Mouse (Mus musculus): ENCODE data around the gene Pnpla2. TPM values are rescaled to one million over a fixed set of nuclear protein-coding genes. Genes with fewer than 3 reads are reported as not detected.

Pnpla2 gene
- polyA plus RNA-seq, 1 experiment = 21.3 TPM

- 88% methylated on average over 2 of the region's 2 CpGs for WGBS
- H3K4me1 ChIP-seq (ENCODE audit: control insufficient read depth, insufficient read depth, low read length) = peaks cover 3% of the 10 kb centered on the region
Observed at GRCm38 (mm10) chr7:141485186-141485585, 30.2 kb downstream of the Pnpla2 start.

DNA sequence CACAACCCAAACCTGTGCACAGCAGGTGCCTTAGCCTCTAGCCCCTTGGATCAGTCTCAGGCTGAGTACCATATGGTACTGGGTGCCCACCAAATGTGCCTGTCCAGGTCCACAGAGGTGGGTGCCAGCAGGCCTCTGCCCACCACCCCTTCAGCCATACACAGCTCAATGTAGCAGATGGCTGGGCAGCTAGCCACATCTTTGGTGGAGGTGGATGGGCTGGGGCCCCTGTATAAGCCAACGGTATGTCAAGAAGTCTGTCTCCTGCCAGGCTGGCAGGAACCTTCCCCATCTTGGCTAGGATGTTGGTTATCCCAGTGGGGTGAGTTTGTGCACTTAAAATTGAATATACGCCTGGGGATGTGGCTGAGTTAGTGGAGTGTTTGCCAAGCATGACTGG lies 30.6 kb downstream of the Pnpla2 start:
- WGBS = 89% methylated on average over 2 of the region's 2 CpGs
- TF ChIP-seq CTCF (IDR thresholded peaks at IDR 0.05; ENCODE audit: control insufficient read depth, insufficient read depth, low read length) (no peak), POLR2A (IDR thresholded peaks at IDR 0.05; ENCODE audit: borderline replicate concordance, control insufficient read depth, low read depth, low read length) (no peak)
- Histone ChIP-seq H3K27ac (ENCODE audit: control insufficient read depth, insufficient read depth, low read depth, low read length, poor library complexity) (no peak overlapping the region), H3K4me1 (ENCODE audit: control insufficient read depth, insufficient read depth, low read length) (peaks cover 3% of the 10 kb centered on the region), H3K4me3 (replicated peaks; ENCODE audit: control insufficient read depth, low read depth, low read length) (no peak overlapping the region)

More at GRCm38 (mm10) chr7:141485186-141485585, 30.2 kb downstream of the Pnpla2 start:
- Histone ChIP-seq H3K27ac (ENCODE audit: control insufficient read depth, insufficient read depth, low read depth, low read length, poor library complexity) (no peak overlapping the region), H3K4me3 (replicated peaks; ENCODE audit: control insufficient read depth, low read depth, low read length) (no peak overlapping the region)
- no peak for TF ChIP-seq POLR2A (IDR thresholded peaks at IDR 0.05; ENCODE audit: borderline replicate concordance, control insufficient read depth, low read depth, low read length)
- no peak for TF ChIP-seq CTCF (IDR thresholded peaks at IDR 0.05; ENCODE audit: control insufficient read depth, insufficient read depth, low read length)

- Histone ChIP-seq H3K4me1 (ENCODE audit: control insufficient read depth, insufficient read depth, low read length) (no peaks in the 10 kb centered on the region; the same call in 1 of the 2 replicates), H3K27ac (ENCODE audit: control insufficient read depth, insufficient read depth, low read depth, low read length, poor library complexity) (no peak overlapping the region), H3K4me3 (replicated peaks; ENCODE audit: control insufficient read depth, low read depth, low read length) (no peak overlapping the region)
- TF ChIP-seq POLR2A (IDR thresholded peaks at IDR 0.05; ENCODE audit: borderline replicate concordance, control insufficient read depth, low read depth, low read length) (no peak), CTCF (IDR thresholded peaks at IDR 0.05; ENCODE audit: control insufficient read depth, insufficient read depth, low read length) (no peak)
- 85% methylated on average over 1 of the region's 1 CpGs for WGBS
Observed at GRCm38 (mm10) chr7:141486239-141486638, 31.2 kb downstream of the Pnpla2 start.

DNA sequence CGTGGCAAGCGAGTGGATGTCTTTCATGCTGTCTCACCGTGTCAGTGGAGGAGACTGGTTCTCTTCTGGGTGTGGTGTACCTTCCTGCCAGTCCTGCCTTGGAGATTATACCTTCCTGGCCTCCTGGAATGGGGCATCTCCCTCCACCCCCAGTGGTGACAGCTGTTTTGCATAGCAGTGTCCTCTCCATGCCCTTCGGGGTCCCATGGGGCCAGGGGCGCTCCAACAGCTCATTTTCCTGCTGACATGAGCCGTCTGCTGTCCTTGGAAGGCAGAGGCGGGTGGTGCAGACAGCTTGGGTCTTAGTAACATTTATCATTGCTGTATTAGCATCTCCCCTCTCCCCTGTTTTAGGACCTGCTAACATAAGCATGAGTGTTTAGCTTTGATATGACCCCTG lies 32.1 kb downstream of the Pnpla2 start:
- H3K4me3 ChIP-seq (replicated peaks; ENCODE audit: control insufficient read depth, low read depth, low read length) = no peak overlapping the region
- no peaks in the 10 kb centered on the region; the same call in 1 of the 2 replicates for H3K4me1 ChIP-seq (ENCODE audit: control insufficient read depth, insufficient read depth, low read length)
- H3K27ac ChIP-seq (ENCODE audit: control insufficient read depth, insufficient read depth, low read depth, low read length, poor library complexity) = no peak overlapping the region
- 85% methylated on average over 7 of the region's 7 CpGs for WGBS
- TF ChIP-seq POLR2A (IDR thresholded peaks at IDR 0.05; ENCODE audit: borderline replicate concordance, control insufficient read depth, low read depth, low read length) (no peak), CTCF (IDR thresholded peaks at IDR 0.05; ENCODE audit: control insufficient read depth, insufficient read depth, low read length) (no peak)

- H3K4me1 ChIP-seq (ENCODE audit: control insufficient read depth, insufficient read depth, low read length) = no peaks in the 10 kb centered on the region; the same call in 1 of the 2 replicates
- 61% methylated on average over 2 of the region's 2 CpGs for WGBS
- no peak overlapping the region for H3K27ac ChIP-seq (ENCODE audit: control insufficient read depth, insufficient read depth, low read depth, low read length, poor library complexity)
- no peak for TF ChIP-seq POLR2A (IDR thresholded peaks at IDR 0.05; ENCODE audit: borderline replicate concordance, control insufficient read depth, low read depth, low read length)
- TF ChIP-seq CTCF (IDR thresholded peaks at IDR 0.05; ENCODE audit: control insufficient read depth, insufficient read depth, low read length) = peak; percentile 31
- H3K4me3 ChIP-seq (replicated peaks; ENCODE audit: control insufficient read depth, low read depth, low read length) = no peak overlapping the region
Observed at GRCm38 (mm10) chr7:141491151-141491550, 36.2 kb downstream of the Pnpla2 start.

DNA sequence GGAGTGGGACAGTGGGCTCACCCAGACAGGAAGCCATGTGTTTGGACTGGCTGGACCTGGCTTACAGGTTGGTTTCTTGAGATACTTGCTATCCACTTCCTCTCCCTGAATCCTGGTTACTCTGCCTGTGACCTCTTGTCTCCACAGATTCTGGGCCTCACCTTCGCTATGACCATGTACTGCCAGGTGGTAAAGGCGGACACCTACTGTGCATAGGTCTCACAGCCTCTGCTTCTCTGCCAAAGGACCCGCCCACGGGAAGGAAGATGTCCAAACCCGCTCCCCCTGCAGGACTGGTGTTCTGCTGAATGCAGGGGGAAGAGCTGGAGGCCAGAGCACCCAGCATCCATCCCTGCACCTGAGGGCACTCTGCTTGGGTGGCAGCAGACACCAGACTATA lies 37.7 kb downstream of the Pnpla2 start:
- no peak overlapping the region for H3K27ac ChIP-seq (ENCODE audit: control insufficient read depth, insufficient read depth, low read depth, low read length, poor library complexity)
- 83% methylated on average over 5 of the region's 5 CpGs for WGBS
- no peak overlapping the region for H3K4me3 ChIP-seq (replicated peaks; ENCODE audit: control insufficient read depth, low read depth, low read length)

DNA sequence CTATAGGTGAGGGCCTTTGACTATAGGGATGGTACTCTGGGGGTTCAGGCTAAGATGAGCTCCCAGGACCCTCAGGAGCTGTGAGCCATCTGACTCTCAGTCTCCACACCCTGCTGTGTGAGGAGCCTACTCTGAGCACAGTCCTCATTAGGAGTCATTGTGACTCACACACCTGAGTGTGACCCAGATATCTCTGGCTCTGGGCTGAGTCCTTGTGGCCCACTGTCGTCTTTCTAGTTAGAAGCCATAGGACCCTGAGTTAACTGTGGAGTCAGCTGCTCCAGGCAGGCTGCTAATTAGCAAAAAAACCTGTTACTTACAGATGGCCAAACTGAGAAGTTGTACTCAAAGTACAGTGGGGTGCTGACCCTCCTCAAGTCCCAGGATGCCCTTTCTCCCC lies 38.7 kb downstream of the Pnpla2 start:
- H3K4me3 ChIP-seq (replicated peaks; ENCODE audit: control insufficient read depth, low read depth, low read length) = no peak overlapping the region
- H3K27ac ChIP-seq (ENCODE audit: control insufficient read depth, insufficient read depth, low read depth, low read length, poor library complexity) = no peak overlapping the region
- TF ChIP-seq POLR2A (IDR thresholded peaks at IDR 0.05; ENCODE audit: borderline replicate concordance, control insufficient read depth, low read depth, low read length) (no peak), CTCF (IDR thresholded peaks at IDR 0.05; ENCODE audit: control insufficient read depth, insufficient read depth, low read length) (no peak)
- 61% methylated on average over 1 of the region's 1 CpGs for WGBS
- no peaks in the 10 kb centered on the region for H3K4me1 ChIP-seq (ENCODE audit: control insufficient read depth, insufficient read depth, low read length)

More for the DNA sequence above, 37.7 kb downstream of the Pnpla2 start:
- no peaks in the 10 kb centered on the region for H3K4me1 ChIP-seq (ENCODE audit: control insufficient read depth, insufficient read depth, low read length)
- TF ChIP-seq CTCF (IDR thresholded peaks at IDR 0.05; ENCODE audit: control insufficient read depth, insufficient read depth, low read length) = no peak
- TF ChIP-seq POLR2A (IDR thresholded peaks at IDR 0.05; ENCODE audit: borderline replicate concordance, control insufficient read depth, low read depth, low read length) = no peak

DNA sequence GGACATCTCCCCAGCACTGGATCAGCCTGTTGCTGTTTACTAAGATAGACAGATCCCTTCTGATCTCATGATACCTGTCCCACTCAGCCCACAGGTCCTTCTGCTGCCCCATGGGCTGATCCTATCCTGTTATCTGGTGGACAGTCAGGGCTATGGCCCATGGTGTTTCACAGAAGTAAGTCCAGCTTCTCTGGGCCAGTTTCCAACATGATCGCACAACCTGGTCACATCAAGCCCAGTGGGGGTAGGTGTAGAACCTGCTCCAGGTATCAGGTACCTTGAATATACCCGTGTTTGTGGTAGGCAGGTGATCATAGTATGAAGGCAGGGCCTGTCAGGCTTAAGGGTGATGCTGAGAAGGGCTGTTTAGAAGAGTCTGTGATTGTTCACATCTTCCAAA lies 40.4 kb downstream of the Pnpla2 start:
- no peaks in the 10 kb centered on the region for H3K4me1 ChIP-seq (ENCODE audit: control insufficient read depth, insufficient read depth, low read length)
- no peak overlapping the region for H3K27ac ChIP-seq (ENCODE audit: control insufficient read depth, insufficient read depth, low read depth, low read length, poor library complexity)
- WGBS = 75% methylated on average over 2 of the region's 2 CpGs
- TF ChIP-seq POLR2A (IDR thresholded peaks at IDR 0.05; ENCODE audit: borderline replicate concordance, control insufficient read depth, low read depth, low read length) (no peak), CTCF (IDR thresholded peaks at IDR 0.05; ENCODE audit: control insufficient read depth, insufficient read depth, low read length) (no peak)
- no peak overlapping the region for H3K4me3 ChIP-seq (replicated peaks; ENCODE audit: control insufficient read depth, low read depth, low read length)

- Histone ChIP-seq H3K4me1 (ENCODE audit: control insufficient read depth, insufficient read depth, low read length) (no peaks in the 10 kb centered on the region), H3K4me3 (replicated peaks; ENCODE audit: control insufficient read depth, low read depth, low read length) (no peak overlapping the region), H3K27ac (ENCODE audit: control insufficient read depth, insufficient read depth, low read depth, low read length, poor library complexity) (no peak overlapping the region)
- 78% methylated on average over 4 of the region's 4 CpGs for WGBS
- no peak for TF ChIP-seq POLR2A (IDR thresholded peaks at IDR 0.05; ENCODE audit: borderline replicate concordance, control insufficient read depth, low read depth, low read length)
- no peak for TF ChIP-seq CTCF (IDR thresholded peaks at IDR 0.05; ENCODE audit: control insufficient read depth, insufficient read depth, low read length)
Observed at GRCm38 (mm10) chr7:141495940-141496339, 40.9 kb downstream of the Pnpla2 start.

Measured in bone marrow, adult 2 months (tissue).